Mouse (Mus musculus) E14TG2a.4 (cell line): Measurements from ENCODE around the gene Dnajc17.

Experiments
- H3K27me3 ChIP-seq: 2 replicates; pipeline ENCODE4 v1.6.1; 2014; ENCODE audit warnings: low read length, control low read depth; ENCODE audit not compliant: insufficient read depth
- H3K36me3 ChIP-seq: 2 replicates; pipeline ENCODE4 v1.6.1; 2014; ENCODE audit warnings: low read length, control low read depth; ENCODE audit not compliant: insufficient read depth
- H3K4me1 ChIP-seq: replicated peaks from 2 replicates; pipeline ENCODE4 v1.6.1; 2014; ENCODE audit warnings: low read depth, low read length, control low read depth
- H3K4me3 ChIP-seq: replicated peaks from 2 replicates; pipeline ENCODE4 v1.5.1; 2014; ENCODE audit warnings: mild to moderate bottlenecking, low read length
- H3K9me3 ChIP-seq: 2 replicates; pipeline ENCODE4 v1.6.1; 2014; ENCODE audit warnings: low read length, control low read depth
- CTCF ChIP-seq: conservative IDR thresholded peaks from 2 replicates; pipeline ENCODE4 v1.5.1; 2014; ENCODE audit warnings: low read length
- NANOG ChIP-seq: IDR thresholded peaks from 2 replicates; pipeline ENCODE4 v1.6.1; 2014; ENCODE audit warnings: borderline replicate concordance, low read length, mixed read lengths
- POU5F1 ChIP-seq: IDR thresholded peaks from 2 replicates; pipeline ENCODE4 v1.6.1; 2014; ENCODE audit warnings: low read length, borderline replicate concordance

The Dnajc17 gene

DNA sequence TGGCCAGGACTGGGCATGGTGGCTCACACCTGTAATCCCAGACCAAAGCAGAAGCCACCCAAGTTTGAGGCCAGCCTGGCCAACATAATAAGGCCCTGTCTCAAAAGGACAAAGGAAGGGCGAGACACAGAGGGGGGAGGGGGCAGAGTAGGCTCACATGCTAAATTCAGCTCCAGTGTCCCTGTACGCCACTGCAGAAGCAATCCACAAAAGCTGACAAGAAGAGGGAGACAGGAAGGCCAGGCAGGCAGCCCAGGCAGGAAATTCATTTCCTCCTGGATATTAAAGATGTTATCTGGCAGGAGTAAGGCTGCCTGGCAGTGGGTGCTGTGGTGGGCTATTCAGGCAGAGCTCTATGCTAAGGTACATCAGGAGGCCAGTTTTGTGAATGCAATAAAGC lies 47.3 kb downstream of the Dnajc17 start:
- Histone ChIP-seq H3K4me3 (no peak overlapping the region), H3K27me3 (peaks cover 26% of the 10 kb centered on the region), H3K4me1 (peaks cover 29% of the 10 kb centered on the region), H3K9me3 (no peaks in the 10 kb centered on the region), H3K36me3 (no peaks in the 10 kb centered on the region)
- TF ChIP-seq CTCF = no peak
- no peak for TF ChIP-seq POU5F1
- TF ChIP-seq NANOG = no peak

DNA sequence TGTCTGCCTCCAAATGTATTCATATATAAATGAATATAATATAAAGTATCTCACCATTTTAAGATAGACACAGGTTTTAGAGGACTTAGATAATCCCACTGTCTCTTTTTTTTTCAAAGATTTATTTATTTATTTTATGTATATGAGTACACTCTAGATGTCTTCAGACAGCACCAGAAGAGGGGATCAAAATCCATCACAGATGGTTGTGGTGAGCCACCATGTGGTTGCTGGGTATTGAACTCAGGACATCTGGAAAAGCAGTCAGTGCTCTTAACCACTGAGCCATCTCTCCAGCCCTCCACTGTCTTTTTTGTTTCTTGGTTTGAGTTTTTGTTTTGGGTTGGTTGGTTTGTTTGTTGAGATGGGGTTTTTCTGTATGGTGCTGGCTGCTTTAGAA lies 50.8 kb downstream of the Dnajc17 start:
- Histone ChIP-seq H3K4me1 (peaks cover 49% of the 10 kb centered on the region), H3K9me3 (no peaks in the 10 kb centered on the region), H3K4me3 (no peak overlapping the region), H3K27me3 (peaks cover 9% of the 10 kb centered on the region; the same call in 1 of the 2 replicates), H3K36me3 (peaks cover 23% of the 10 kb centered on the region)
- TF ChIP-seq NANOG (no peak), POU5F1 (no peak), CTCF (no peak)

DNA sequence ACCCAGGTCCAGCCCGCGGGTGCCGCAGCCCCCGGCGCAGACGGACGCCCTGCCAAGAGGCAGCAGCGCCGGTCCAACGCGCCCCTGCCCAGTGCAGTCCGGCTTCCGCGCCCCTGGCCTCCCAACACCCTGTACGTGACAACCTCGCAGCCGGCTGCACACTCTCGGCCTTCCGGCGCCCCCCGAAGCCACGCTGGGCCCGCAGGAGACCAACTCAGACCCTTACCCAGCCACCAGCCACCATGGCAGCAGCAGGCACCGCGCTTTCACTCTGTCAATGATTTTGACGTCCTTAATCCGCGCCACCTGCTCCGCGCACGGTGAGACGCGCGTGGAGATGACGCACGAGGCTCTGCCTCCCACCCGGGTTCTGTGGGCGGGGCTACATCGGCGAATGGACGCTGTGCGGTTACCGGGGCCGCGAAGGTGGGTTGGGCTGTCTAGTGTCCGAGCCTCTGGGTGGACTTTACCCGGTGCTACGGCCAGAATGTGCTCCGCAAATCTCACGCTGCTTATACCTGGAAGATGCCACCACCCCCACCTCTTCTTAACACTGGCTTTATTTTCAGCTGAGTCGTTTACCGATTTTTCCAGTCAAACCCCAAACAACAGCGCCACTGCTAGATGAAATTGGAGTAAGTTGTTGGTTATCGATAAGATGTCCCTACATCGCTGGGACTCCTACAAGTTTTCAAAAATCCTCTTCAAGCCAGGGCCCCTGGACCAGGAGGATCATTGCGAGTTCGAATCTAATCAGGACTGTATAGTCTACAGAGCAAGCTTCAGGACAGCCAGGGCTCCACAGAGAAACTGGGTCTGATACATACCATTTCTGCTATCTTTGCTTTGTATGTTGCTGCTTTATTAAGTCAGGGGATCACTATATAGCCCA lies 51.7 kb downstream of the Dnajc17 start, which contains the start of gene Rmdn3:
Gene Rmdn3, minus strand, starts transcription at position 354 of the 892 bp plus-strand sequence.
- Histone ChIP-seq H3K27me3 (peaks cover 8% of the 10 kb centered on the region; the same call in 1 of the 2 replicates), H3K4me3 (peak within 1 kb of the TSS; percentile 99), H3K4me1 (peaks cover 47% of the 10 kb centered on the region), H3K9me3 (no peaks in the 10 kb centered on the region), H3K36me3 (peaks cover 32% of the 10 kb centered on the region)
- TF ChIP-seq CTCF (no peak), NANOG (no peak), POU5F1 (no peak)

DNA sequence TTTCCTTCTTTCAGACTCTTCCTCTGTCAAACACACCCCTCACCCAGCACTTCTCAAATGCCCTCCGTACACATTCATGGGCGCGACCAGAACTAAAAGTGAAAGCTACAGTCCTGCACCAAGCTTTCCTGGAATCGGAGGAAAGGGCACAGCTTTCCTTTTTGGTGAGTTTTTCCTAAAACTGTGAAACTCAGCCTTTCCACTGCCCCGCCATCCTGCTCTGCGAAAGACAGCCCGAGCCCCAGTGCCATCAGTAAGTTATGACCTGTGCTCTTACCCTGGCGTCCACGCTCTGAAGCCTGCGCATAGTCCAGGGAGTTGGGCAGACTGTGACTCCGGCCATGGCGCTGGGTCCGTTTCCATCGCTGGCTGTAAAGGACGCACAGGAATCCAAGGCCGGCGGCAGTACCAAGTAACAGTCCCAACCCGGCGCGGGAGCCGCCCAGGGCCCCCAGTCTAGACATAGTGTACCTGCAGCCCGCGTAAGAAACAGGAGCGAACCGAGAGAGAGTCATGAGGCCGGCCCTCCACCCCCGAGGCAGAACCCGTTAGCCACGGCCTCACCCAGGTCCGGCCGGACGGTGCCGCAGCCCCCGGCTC lies 52.4 kb downstream of the Dnajc17 start:
- no peak for TF ChIP-seq POU5F1
- no peak for TF ChIP-seq CTCF
- TF ChIP-seq NANOG = no peak
- H3K4me3 ChIP-seq = peak overlapping the region; percentile 99
- peaks cover 44% of the 10 kb centered on the region for H3K4me1 ChIP-seq
- no peaks in the 10 kb centered on the region for H3K9me3 ChIP-seq
- 0 out of 2 replicates have a peak, but pooled peaks cover 4% of the 10 kb centered on the region for H3K27me3 ChIP-seq
- H3K36me3 ChIP-seq = peaks cover 40% of the 10 kb centered on the region

DNA sequence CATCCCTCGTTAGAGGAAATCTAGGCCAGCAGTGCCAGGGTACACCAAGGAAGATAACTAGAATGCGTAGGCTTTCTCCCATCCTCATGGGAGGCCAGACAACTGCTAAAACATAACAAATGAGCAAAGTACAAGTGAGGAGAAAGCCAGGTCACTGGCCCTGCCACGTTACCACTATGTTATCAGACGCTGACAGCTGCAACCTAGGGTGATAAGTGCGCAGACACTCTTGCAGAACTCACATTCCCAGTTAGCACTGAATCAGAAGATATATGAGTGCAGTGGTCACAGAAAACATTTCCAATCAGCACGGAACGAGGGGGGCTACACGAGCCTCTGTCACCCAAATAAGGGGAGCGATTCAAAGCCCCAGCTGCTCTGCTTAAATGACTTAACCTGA lies 53.2 kb downstream of the Dnajc17 start:
- Histone ChIP-seq H3K27me3 (0 out of 2 replicates have a peak, but pooled peaks cover 4% of the 10 kb centered on the region), H3K4me1 (peaks cover 41% of the 10 kb centered on the region), H3K36me3 (peaks cover 48% of the 10 kb centered on the region), H3K4me3 (peak overlapping the region; percentile 99; the same call in 1 of the 2 replicates), H3K9me3 (no peaks in the 10 kb centered on the region)
- TF ChIP-seq NANOG = no peak

DNA sequence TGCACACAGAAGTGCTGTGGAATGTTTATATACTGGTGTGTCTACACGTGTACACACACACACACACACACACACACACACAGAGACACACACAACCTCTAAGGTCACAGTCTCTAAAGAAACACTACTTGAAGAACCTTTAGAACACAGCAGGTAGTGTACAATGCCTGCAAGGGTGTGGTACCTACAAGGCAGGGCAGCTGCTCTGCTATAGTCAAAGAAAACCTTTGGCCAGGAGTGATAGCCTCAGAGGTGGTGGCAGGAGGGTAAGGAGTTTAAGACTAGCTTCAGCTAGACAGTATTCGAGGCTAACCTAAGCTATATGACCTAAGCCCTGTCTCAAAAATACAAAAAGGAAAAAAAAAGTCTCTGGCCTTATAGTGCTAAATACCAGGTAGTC lies 53.9 kb downstream of the Dnajc17 start:
- H3K4me1 ChIP-seq = peaks cover 35% of the 10 kb centered on the region
- peaks cover 55% of the 10 kb centered on the region for H3K36me3 ChIP-seq
- TF ChIP-seq CTCF = no peak
- TF ChIP-seq POU5F1 = no peak
- TF ChIP-seq NANOG = no peak
- H3K4me3 ChIP-seq = no peak overlapping the region
- 0 out of 2 replicates have a peak, but pooled peaks cover 4% of the 10 kb centered on the region for H3K27me3 ChIP-seq
- H3K9me3 ChIP-seq = no peaks in the 10 kb centered on the region

DNA sequence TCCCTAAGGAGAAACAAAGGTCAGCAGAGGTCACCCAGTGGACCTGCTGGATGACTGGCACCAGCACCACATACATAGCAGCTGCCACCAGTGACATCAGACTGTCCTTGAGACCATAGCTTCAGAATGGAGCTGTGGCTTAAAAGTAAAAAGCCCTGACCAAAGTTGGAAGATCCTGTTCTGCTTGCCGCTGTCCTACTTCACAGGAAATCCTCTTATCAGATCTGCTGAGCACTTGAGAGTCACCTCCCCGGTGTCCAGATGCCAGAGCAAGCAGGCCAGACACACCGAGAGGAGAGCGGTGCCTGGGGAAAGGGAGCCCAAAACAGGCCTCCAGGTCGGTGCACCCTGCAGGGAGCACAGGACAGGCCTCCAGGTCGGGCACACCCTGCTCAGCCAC lies 56.3 kb downstream of the Dnajc17 start:
- H3K9me3 ChIP-seq = no peaks in the 10 kb centered on the region
- TF ChIP-seq NANOG = no peak
- no peak for TF ChIP-seq POU5F1
- TF ChIP-seq CTCF = no peak
- H3K27me3 ChIP-seq = 0 out of 2 replicates have a peak, but pooled peaks cover 4% of the 10 kb centered on the region
- no peak overlapping the region for H3K4me3 ChIP-seq
- H3K36me3 ChIP-seq = peaks cover 79% of the 10 kb centered on the region
- H3K4me1 ChIP-seq = peaks cover 55% of the 10 kb centered on the region

DNA sequence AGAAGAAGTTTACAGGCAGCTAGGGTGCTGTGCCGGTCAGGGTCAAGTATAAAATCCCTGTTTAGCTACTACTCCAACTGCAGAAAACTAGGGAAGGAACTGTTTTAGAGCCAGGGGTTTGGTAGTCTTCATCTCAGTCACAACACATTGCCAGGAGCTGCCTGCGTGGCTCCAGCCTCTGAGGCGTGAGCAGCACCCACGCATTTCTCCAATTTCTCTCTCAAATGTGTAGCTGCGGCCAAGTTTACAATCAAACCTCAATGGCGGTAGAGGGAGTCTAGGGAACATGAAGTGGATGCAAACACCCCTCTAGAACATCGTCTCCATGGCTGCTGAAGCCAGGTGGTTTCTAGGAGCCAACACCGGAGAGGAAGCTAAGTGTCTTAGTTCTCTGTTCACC lies 60.8 kb downstream of the Dnajc17 start:
- Histone ChIP-seq H3K36me3 (peaks cover 97% of the 10 kb centered on the region), H3K4me3 (peak overlapping the region; percentile 32; the same call in 1 of the 2 replicates), H3K4me1 (peaks cover 45% of the 10 kb centered on the region), H3K27me3 (no peaks in the 10 kb centered on the region), H3K9me3 (no peaks in the 10 kb centered on the region)
- TF ChIP-seq POU5F1 (no peak), CTCF (no peak), NANOG (no peak)
